Mouse (Mus musculus) spleen, adult 18-20 months (tissue): ENCODE measurements around the gene Napsa.
A peak's percentile ranks its signal among the peaks of the same experiment; 100 is the strongest.

Experiments used
- DNase-seq, 2 experiments: peaks; one replicate each; pipeline ENCODE4 v3.0.0; 2022; ENCODE audit warnings: mixed read lengths in 2 of 2

The Napsa gene

GRCm38 (mm10) chr7:44628402-44629034, 56.3 kb downstream of the Napsa start:
- DNase-seq, result no peak

- no peak for DNase-seq
Observed at GRCm38 (mm10) chr7:44630437-44630836, 58.3 kb downstream of the Napsa start.

GRCm38 (mm10) chr7:44632676-44633075, 60.5 kb downstream of the Napsa start:
- DNase-seq, result no peak

- peak in 1 of 2 experiments; percentile 27 for DNase-seq
Observed at GRCm38 (mm10) chr7:44633407-44633806, 61.2 kb downstream of the Napsa start.
